Mouse (Mus musculus) olfactory bulb, adult 2 months (tissue): ENCODE data around the gene Phf2. TPM values are rescaled to one million over a fixed set of nuclear protein-coding genes. Genes with fewer than 3 reads are reported as not detected.
A peak's percentile ranks its signal among the peaks of the same experiment; 100 is the strongest.

ENCODE experiments used
- H3K27ac ChIP-seq: fragments of 200-500 bp; 2 replicates; pipeline ENCODE4 v1.5.1; 2012; ENCODE audit warnings: low read depth, low read length; ENCODE audit not compliant: insufficient read depth
- H3K4me1 ChIP-seq: fragments of 200-500 bp; 2 replicates; pipeline ENCODE4 v1.6.1; 2012; ENCODE audit warnings: low read length; ENCODE audit not compliant: control insufficient read depth, insufficient read depth
- H3K4me3 ChIP-seq: fragments of 200-500 bp; 2 replicates; pipeline ENCODE4 v1.5.1; 2012; ENCODE audit warnings: mild to moderate bottlenecking, low read depth, low read length, moderate library complexity; ENCODE audit not compliant: insufficient read depth
- CTCF ChIP-seq: fragments of 200-500 bp; IDR thresholded peaks from 2 replicates; pipeline ENCODE4 v1.5.1; 2012; ENCODE audit warnings: low read depth, mild to moderate bottlenecking, low read length, moderate library complexity; ENCODE audit not compliant: insufficient read depth
- POLR2A ChIP-seq: fragments of 200-500 bp; IDR thresholded peaks from 2 replicates; pipeline ENCODE4 v1.6.1; 2012; ENCODE audit warnings: mild to moderate bottlenecking, low read depth, low read length, moderate library complexity; ENCODE audit not compliant: insufficient read depth
- WGBS: fragments of 180-500 bp; shearing (Covaris S2); methylation state at CpG from one replicate; pipeline ENCODE4 v1.1.7; 2018; 5-methylcytosine and 5-hydroxymethylcytosine counted together
- polyA plus RNA-seq: library from polyadenylated mRNA; stranded (reverse); fragments of >200 nt; gene quantifications from 2 replicates; pipeline ENCODE4 v1.2.4, GENCODE M21; 2012; ENCODE audit warnings: low replicate concordance; ENCODE audit not compliant: missing spikeins, insufficient read depth, insufficient read length

Phf2 gene
- polyA plus RNA-seq, 1 experiment = not detected

GRCm38 (mm10) chr13:48864673-48865356 lies 6.1 kb downstream of the Phf2 start:
- WGBS = 75% methylated on average over 12 of the region's 12 CpGs
- TF ChIP-seq POLR2A (no peak), CTCF (no peak)
- no peak overlapping the region for H3K27ac ChIP-seq
- no peak overlapping the region for H3K4me3 ChIP-seq
- H3K4me1 ChIP-seq = peaks cover 36% of the 10 kb centered on the region

- 21% methylated on average over 9 of the region's 9 CpGs for WGBS
- H3K4me1 ChIP-seq = peaks cover 37% of the 10 kb centered on the region
- TF ChIP-seq POLR2A = no peak
- TF ChIP-seq CTCF = no peak
- no peak overlapping the region for H3K4me3 ChIP-seq
- H3K27ac ChIP-seq = peak overlapping the region; percentile 24; the same call in 1 of the 2 replicates
Measured at GRCm38 (mm10) chr13:48863556-48863955, 7.4 kb downstream of the Phf2 start.

GRCm38 (mm10) chr13:48861913-48862312 lies 9.0 kb downstream of the Phf2 start:
- peaks cover 47% of the 10 kb centered on the region for H3K4me1 ChIP-seq
- WGBS = 97% methylated on average over 1 of the region's 1 CpGs

GRCm38 (mm10) chr13:48858779-48859178 lies 12.1 kb downstream of the Phf2 start:
- no peak overlapping the region for H3K27ac ChIP-seq
- 74% methylated on average over 4 of the region's 4 CpGs for WGBS
- H3K4me1 ChIP-seq = peaks cover 48% of the 10 kb centered on the region
- no peak overlapping the region for H3K4me3 ChIP-seq
- TF ChIP-seq POLR2A = no peak
- TF ChIP-seq CTCF = no peak

More at GRCm38 (mm10) chr13:48861913-48862312, 9.0 kb downstream of the Phf2 start:
- Histone ChIP-seq H3K27ac (no peak overlapping the region), H3K4me3 (no peak overlapping the region)
- TF ChIP-seq CTCF (no peak), POLR2A (no peak)

GRCm38 (mm10) chr13:48858054-48858453 lies 12.9 kb downstream of the Phf2 start:
- no peak for TF ChIP-seq CTCF
- TF ChIP-seq POLR2A = no peak
- WGBS = 39% methylated on average over 6 of the region's 6 CpGs
- Histone ChIP-seq H3K4me3 (no peak overlapping the region), H3K27ac (no peak overlapping the region), H3K4me1 (peaks cover 43% of the 10 kb centered on the region)

GRCm38 (mm10) chr13:48857246-48857932 lies 13.5 kb downstream of the Phf2 start:
- H3K4me3 ChIP-seq = no peak overlapping the region
- no peak for TF ChIP-seq CTCF
- TF ChIP-seq POLR2A = no peak
- H3K4me1 ChIP-seq = peaks cover 46% of the 10 kb centered on the region
- WGBS = 44% methylated on average over 7 of the region's 7 CpGs
- no peak overlapping the region for H3K27ac ChIP-seq

- Histone ChIP-seq H3K4me3 (peak overlapping the region; percentile 27; the same call in 1 of the 2 replicates), H3K27ac (peak overlapping the region; percentile 84), H3K4me1 (peaks cover 47% of the 10 kb centered on the region)
- TF ChIP-seq POLR2A = no peak
- 44% methylated on average over 3 of the region's 3 CpGs for WGBS
Measured at GRCm38 (mm10) chr13:48853947-48854346, 17.0 kb downstream of the Phf2 start.

- H3K27ac ChIP-seq = peak overlapping the region; percentile 71
- TF ChIP-seq CTCF = no peak
- TF ChIP-seq POLR2A = no peak
- peaks cover 45% of the 10 kb centered on the region for H3K4me1 ChIP-seq
- WGBS = 9% methylated on average over 2 of the region's 2 CpGs
- H3K4me3 ChIP-seq = peak overlapping the region; percentile 19; the same call in 1 of the 2 replicates
Measured at GRCm38 (mm10) chr13:48853475-48853874, 17.4 kb downstream of the Phf2 start.

GRCm38 (mm10) chr13:48852859-48853258 lies 18.1 kb downstream of the Phf2 start:
- no peak overlapping the region for H3K4me3 ChIP-seq
- H3K27ac ChIP-seq = no peak overlapping the region
- WGBS = 64% methylated on average over 3 of the region's 3 CpGs
- TF ChIP-seq CTCF (no peak), POLR2A (no peak)
- H3K4me1 ChIP-seq = peaks cover 42% of the 10 kb centered on the region
